Mouse (Mus musculus) limb, embryonic 13.5 days (tissue): Measurements from ENCODE around the gene Lamtor2. TPM values are rescaled to one million over a fixed set of nuclear protein-coding genes. Genes with fewer than 3 reads are reported as not detected.

ENCODE experiments used
- ATAC-seq: fragments of 200-750 bp; cut with Nextera tagmentation; 2 replicates; pipeline ENCODE4 v1.8.0; 2017; ENCODE audit warnings: low read depth, moderate number of reproducible peaks, moderate TSS enrichment; ENCODE audit not compliant: low FRiP score
- H3K27ac ChIP-seq: fragments of 300-500 bp; sonication (generic); 2 replicates; pipeline ENCODE4 v1.5.1; 2015; ENCODE audit warnings: inconsistent platforms, mild to moderate bottlenecking, moderate library complexity
- H3K27me3 ChIP-seq: fragments of 300-500 bp; sonication (generic); 2 replicates; pipeline ENCODE4 v1.6.1; 2015; ENCODE audit warnings: mild to moderate bottlenecking, inconsistent platforms
- H3K36me3 ChIP-seq: fragments of 300-500 bp; sonication (generic); 2 replicates; pipeline ENCODE4 v1.6.1; 2015; ENCODE audit warnings: inconsistent platforms, mild to moderate bottlenecking, moderate library complexity
- H3K4me1 ChIP-seq: fragments of 300-500 bp; sonication (generic); 2 replicates; pipeline ENCODE4 v1.6.1; 2015; ENCODE audit warnings: inconsistent platforms
- H3K4me2 ChIP-seq: fragments of 300-500 bp; sonication (generic); replicated peaks from 2 replicates; pipeline ENCODE4 v1.6.1; 2015; ENCODE audit warnings: inconsistent platforms, mild to moderate bottlenecking, moderate library complexity
- H3K4me3 ChIP-seq: fragments of 300-500 bp; sonication (generic); 2 replicates; pipeline ENCODE4 v1.5.1; 2015; ENCODE audit warnings: moderate library complexity, mild to moderate bottlenecking, inconsistent platforms
- H3K9ac ChIP-seq: fragments of 300-500 bp; sonication (generic); 2 replicates; pipeline ENCODE4 v1.6.1; 2015; ENCODE audit warnings: mild to moderate bottlenecking, inconsistent platforms
- H3K9me3 ChIP-seq: fragments of 300-500 bp; sonication (generic); 2 replicates; pipeline ENCODE4 v1.6.1; 2016; ENCODE audit warnings: inconsistent platforms
- WGBS: fragments of 180-500 bp; shearing (Covaris S2); methylation state at CpG from one replicate; pipeline ENCODE4 v1.1.7; 2015; 5-methylcytosine and 5-hydroxymethylcytosine counted together
- polyA plus RNA-seq: library from polyadenylated mRNA; unstranded; fragments of >200 nt; fragmentation: Nextera tagmentation; extraction: Ambion mirVana; gene quantifications from 2 replicates; pipeline ENCODE4 v1.2.1, GENCODE M21; 2015

Lamtor2 gene
- polyA plus RNA-seq, 1 experiment from 2014 or later = 147 TPM

GRCm38 (mm10) chr3:88566116-88566515 lies 13.2 kb upstream of the Lamtor2 start:
- H3K9ac ChIP-seq = no peak overlapping the region
- H3K4me3 ChIP-seq = no peak overlapping the region
- ATAC-seq = no peak
- H3K9me3 ChIP-seq = no peaks in the 10 kb centered on the region
- WGBS = 92% methylated on average over 3 of the region's 3 CpGs
- H3K4me1 ChIP-seq = no peaks in the 10 kb centered on the region
- peaks cover 97% of the 10 kb centered on the region for H3K36me3 ChIP-seq
- H3K4me2 ChIP-seq = no peak overlapping the region
- H3K27ac ChIP-seq = no peak overlapping the region
- H3K27me3 ChIP-seq = no peaks in the 10 kb centered on the region

- no peaks in the 10 kb centered on the region for H3K9me3 ChIP-seq
- no peaks in the 10 kb centered on the region for H3K27me3 ChIP-seq
- WGBS = 79% methylated on average over 7 of the region's 7 CpGs
- no peaks in the 10 kb centered on the region for H3K4me1 ChIP-seq
- ATAC-seq = no peak
- no peak overlapping the region for H3K4me2 ChIP-seq
- peaks cover 100% of the 10 kb centered on the region for H3K36me3 ChIP-seq
- H3K4me3 ChIP-seq = no peak overlapping the region
- H3K9ac ChIP-seq = no peak overlapping the region
- no peak overlapping the region for H3K27ac ChIP-seq
Measured at GRCm38 (mm10) chr3:88563966-88564365, 11.1 kb upstream of the Lamtor2 start.

- no peaks in the 10 kb centered on the region for H3K9me3 ChIP-seq
- H3K4me2 ChIP-seq = no peak overlapping the region
- H3K4me3 ChIP-seq = no peak overlapping the region
- 76% methylated on average over 4 of the region's 4 CpGs for WGBS
- no peak for ATAC-seq
- H3K4me1 ChIP-seq = no peaks in the 10 kb centered on the region
- no peak overlapping the region for H3K9ac ChIP-seq
- no peaks in the 10 kb centered on the region for H3K27me3 ChIP-seq
- H3K27ac ChIP-seq = no peak overlapping the region
- H3K36me3 ChIP-seq = peaks cover 100% of the 10 kb centered on the region
Measured at GRCm38 (mm10) chr3:88563442-88563841, 10.6 kb upstream of the Lamtor2 start.

GRCm38 (mm10) chr3:88561989-88562388 lies 9.1 kb upstream of the Lamtor2 start:
- H3K4me3 ChIP-seq = no peak overlapping the region
- WGBS = 77% methylated on average over 4 of the region's 4 CpGs
- no peak overlapping the region for H3K4me2 ChIP-seq
- no peaks in the 10 kb centered on the region for H3K27me3 ChIP-seq
- H3K36me3 ChIP-seq = peaks cover 99% of the 10 kb centered on the region
- no peak overlapping the region for H3K27ac ChIP-seq
- no peaks in the 10 kb centered on the region for H3K4me1 ChIP-seq
- ATAC-seq = no peak
- H3K9ac ChIP-seq = no peak overlapping the region
- no peaks in the 10 kb centered on the region for H3K9me3 ChIP-seq

- no peak overlapping the region for H3K9ac ChIP-seq
- no peak for ATAC-seq
- no peak overlapping the region for H3K27ac ChIP-seq
- H3K4me3 ChIP-seq = no peak overlapping the region
- H3K4me2 ChIP-seq = no peak overlapping the region
- no peaks in the 10 kb centered on the region for H3K9me3 ChIP-seq
- H3K4me1 ChIP-seq = peaks cover 12% of the 10 kb centered on the region
- peaks cover 91% of the 10 kb centered on the region for H3K36me3 ChIP-seq
- H3K27me3 ChIP-seq = no peaks in the 10 kb centered on the region
- 94% methylated on average over 9 of the region's 9 CpGs for WGBS
Measured at GRCm38 (mm10) chr3:88559596-88559995, 6.7 kb upstream of the Lamtor2 start.

GRCm38 (mm10) chr3:88556616-88557015 lies 3.7 kb upstream of the Lamtor2 start:
- ATAC-seq = no peak
- Histone ChIP-seq H3K4me2 (no peak overlapping the region), H3K27ac (no peak overlapping the region), H3K27me3 (no peaks in the 10 kb centered on the region), H3K9ac (no peak overlapping the region), H3K4me1 (peaks cover 22% of the 10 kb centered on the region), H3K36me3 (peaks cover 62% of the 10 kb centered on the region), H3K9me3 (no peaks in the 10 kb centered on the region), H3K4me3 (no peak overlapping the region)
- WGBS = 92% methylated on average over 8 of the region's 8 CpGs

GRCm38 (mm10) chr3:88555731-88556130 lies 2.9 kb upstream of the Lamtor2 start:
- Histone ChIP-seq H3K36me3 (peaks cover 53% of the 10 kb centered on the region), H3K4me3 (no peak overlapping the region), H3K4me2 (peak overlapping the region; percentile 81; the same call in 1 of the 2 replicates), H3K4me1 (peaks cover 26% of the 10 kb centered on the region), H3K9ac (no peak overlapping the region), H3K9me3 (no peaks in the 10 kb centered on the region), H3K27me3 (no peaks in the 10 kb centered on the region), H3K27ac (no peak overlapping the region)
- 94% methylated on average over 6 of the region's 6 CpGs for WGBS
- no peak for ATAC-seq

- no peak overlapping the region; the same call in 1 of the 2 replicates for H3K4me3 ChIP-seq
- 85% methylated on average over 5 of the region's 5 CpGs for WGBS
- peak overlapping the region; percentile 81 for H3K4me2 ChIP-seq
- no peaks in the 10 kb centered on the region for H3K27me3 ChIP-seq
- peak overlapping the region; percentile 31 for H3K9ac ChIP-seq
- peaks cover 26% of the 10 kb centered on the region for H3K4me1 ChIP-seq
- H3K36me3 ChIP-seq = peaks cover 47% of the 10 kb centered on the region
- no peak overlapping the region for H3K27ac ChIP-seq
- ATAC-seq = no peak
- H3K9me3 ChIP-seq = no peaks in the 10 kb centered on the region
Measured at GRCm38 (mm10) chr3:88555069-88555605, 2.3 kb upstream of the Lamtor2 start.

- ATAC-seq = peak; percentile 42
- no peaks in the 10 kb centered on the region for H3K27me3 ChIP-seq
- no peaks in the 10 kb centered on the region for H3K9me3 ChIP-seq
- H3K27ac ChIP-seq = peak overlapping the region; percentile 95
- H3K9ac ChIP-seq = peak overlapping the region; percentile 94
- peaks cover 26% of the 10 kb centered on the region for H3K4me1 ChIP-seq
- H3K4me2 ChIP-seq = peak overlapping the region; percentile 81
- WGBS = under 1% methylated on average over 38 of the region's 41 CpGs
- H3K36me3 ChIP-seq = peaks cover 36% of the 10 kb centered on the region
- peak overlapping the region; percentile 92 for H3K4me3 ChIP-seq
Measured at GRCm38 (mm10) chr3:88553880-88554586, 1.2 kb upstream of the Lamtor2 start.

GRCm38 (mm10) chr3:88553525-88553879 lies 628 bp upstream of the Lamtor2 start, which contains the start of gene Ubqln4:
Ubqln4 (plus strand) TSS chr3:88553758.
- no peaks in the 10 kb centered on the region for H3K27me3 ChIP-seq
- peaks cover 26% of the 10 kb centered on the region for H3K4me1 ChIP-seq
- WGBS = 0% methylated on average over 29 of the region's 37 CpGs
- peaks cover 30% of the 10 kb centered on the region for H3K36me3 ChIP-seq
- ATAC-seq = peak; percentile 86
- H3K4me3 ChIP-seq = peak within 1 kb of the TSS; percentile 92
- no peaks in the 10 kb centered on the region for H3K9me3 ChIP-seq
- H3K27ac ChIP-seq = peak within 1 kb of the TSS; percentile 95
- H3K4me2 ChIP-seq = peak within 1 kb of the TSS; percentile 81
- peak within 1 kb of the TSS; percentile 94 for H3K9ac ChIP-seq

- WGBS = 22% methylated on average over 16 of the region's 16 CpGs
- Histone ChIP-seq H3K27me3 (no peaks in the 10 kb centered on the region), H3K36me3 (peaks cover 18% of the 10 kb centered on the region), H3K4me3 (peak overlapping the region; percentile 92), H3K4me2 (peak overlapping the region; percentile 81), H3K4me1 (peaks cover 26% of the 10 kb centered on the region), H3K9me3 (no peaks in the 10 kb centered on the region), H3K27ac (peak overlapping the region; percentile 95), H3K9ac (peak overlapping the region; percentile 77)
- no peak for ATAC-seq
Measured at GRCm38 (mm10) chr3:88552082-88552645, 710 bp downstream of the Lamtor2 start.

GRCm38 (mm10) chr3:88551586-88551985 lies 1.3 kb downstream of the Lamtor2 start:
- Histone ChIP-seq H3K9me3 (no peaks in the 10 kb centered on the region), H3K4me1 (peaks cover 26% of the 10 kb centered on the region), H3K4me2 (peak overlapping the region; percentile 81), H3K4me3 (peak overlapping the region; percentile 92), H3K9ac (peak overlapping the region; percentile 77), H3K27me3 (no peaks in the 10 kb centered on the region), H3K27ac (no peak overlapping the region), H3K36me3 (peaks cover 12% of the 10 kb centered on the region)
- 89% methylated on average over 4 of the region's 4 CpGs for WGBS
- no peak for ATAC-seq
